Mouse (Mus musculus) neutrophil, adult 5-6 weeks (primary cell): ENCODE results near the gene Gm20388. TPM values are rescaled to one million over a fixed set of nuclear protein-coding genes. Genes with fewer than 3 reads are reported as not detected.
"Not testable (repeated sequence)": the region's sequence is repeated elsewhere in the genome, so short reads cannot be mapped to it uniquely, and the experiment has no call there.

ENCODE experiments used
- ATAC-seq: fragments of 151-379, 151-347 bp; 2 replicates; pipeline ENCODE4 v1.8.0; 2017; ENCODE audit warnings: mild to moderate bottlenecking, moderate TSS enrichment; ENCODE audit not compliant: insufficient number of reproducible peaks, poor library complexity, low FRiP score, severe bottlenecking; ENCODE audit errors: extremely low read depth
- total RNA-seq: library from RNA; stranded (forward); fragments of 200-1000 nt; gene quantifications from 2 replicates; pipeline ENCODE4 v1.2.3, GENCODE M21; 2017

Gene Gm20388
- total RNA-seq, 1 experiment from 2014 or later: 10.8 TPM

DNA sequence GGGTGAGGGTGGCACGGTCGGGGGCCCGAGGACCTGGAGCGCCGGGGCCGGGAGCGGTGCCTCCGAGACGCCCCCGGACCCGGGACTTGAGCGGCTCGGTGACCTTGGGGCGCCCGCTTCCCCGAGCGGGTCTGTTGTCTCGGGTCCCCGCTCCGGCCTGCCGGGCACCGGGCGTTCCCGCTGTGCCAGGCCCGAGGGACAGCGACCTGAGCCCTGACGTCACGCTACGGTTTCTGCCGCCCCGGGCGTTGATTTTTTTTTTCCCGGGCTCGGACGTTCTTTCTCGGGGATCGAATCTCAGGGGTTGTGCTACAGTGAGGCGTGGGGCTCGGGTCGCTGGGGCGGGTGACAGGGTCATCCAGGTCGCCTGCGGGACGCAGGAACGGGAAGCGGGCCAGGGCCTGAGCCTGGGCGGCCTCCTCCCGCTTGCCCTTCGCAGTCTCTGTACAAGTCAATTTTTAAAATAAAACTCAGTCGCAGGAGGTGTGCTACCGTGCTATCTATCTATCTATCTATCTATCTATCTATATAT lies 757.8 kb downstream of the Gm20388 start, which contains the start of gene Emc8:
Gene Emc8, minus strand, starts transcription at position 200 of the 532 bp plus-strand sequence.
- ATAC-seq: no peak

- ATAC-seq: no peak
Measured at GRCm38 (mm10) chr8:120671775-120672174, 761.1 kb downstream of the Gm20388 start.

- ATAC-seq: no peak
Measured at GRCm38 (mm10) chr8:120672626-120673229, 762.1 kb downstream of the Gm20388 start.

- no peak for ATAC-seq
Measured at GRCm38 (mm10) chr8:120673298-120673697, 762.7 kb downstream of the Gm20388 start.

DNA sequence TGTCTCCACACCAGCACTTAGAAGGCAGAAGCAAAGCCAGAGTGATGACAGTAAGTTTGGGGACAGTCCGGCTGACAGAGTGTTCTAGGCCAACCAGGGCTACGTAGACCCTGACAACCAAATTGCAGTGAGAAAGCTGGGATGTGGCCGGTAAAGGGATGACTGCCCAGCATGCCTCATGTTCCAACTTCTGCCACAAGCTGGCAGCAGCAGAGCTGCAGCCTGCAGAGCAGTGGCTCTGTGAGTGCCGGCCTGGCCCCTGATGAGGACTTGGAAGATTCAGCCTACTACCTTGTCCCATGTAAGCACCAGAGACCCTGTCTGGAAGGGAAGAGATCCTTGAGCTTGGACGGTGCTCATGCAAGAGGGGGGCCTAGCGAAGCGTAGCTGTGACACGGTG lies 765.1 kb downstream of the Gm20388 start:
- no peak for ATAC-seq

DNA sequence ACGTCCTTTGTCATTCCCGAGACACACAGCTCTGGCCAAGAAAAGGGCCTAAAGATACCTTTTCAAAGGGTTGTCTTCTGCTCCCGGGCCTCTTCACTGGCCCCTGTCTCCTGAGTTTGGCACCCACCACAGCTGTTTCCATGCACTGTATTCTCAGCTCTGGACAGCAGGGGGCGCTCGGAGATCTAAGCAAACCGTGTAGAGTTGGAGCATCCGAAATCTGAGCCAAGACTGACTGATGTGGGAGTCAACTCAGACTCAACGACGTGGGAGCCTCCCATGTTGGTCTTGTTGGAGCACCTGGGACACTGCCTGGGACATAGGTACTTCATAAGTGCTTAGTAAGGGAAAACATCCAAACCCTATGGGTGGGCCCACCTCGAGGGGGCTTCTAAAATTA lies 767.8 kb downstream of the Gm20388 start:
- ATAC-seq: peak; percentile 71; the same call in 1 of the 2 replicates

DNA sequence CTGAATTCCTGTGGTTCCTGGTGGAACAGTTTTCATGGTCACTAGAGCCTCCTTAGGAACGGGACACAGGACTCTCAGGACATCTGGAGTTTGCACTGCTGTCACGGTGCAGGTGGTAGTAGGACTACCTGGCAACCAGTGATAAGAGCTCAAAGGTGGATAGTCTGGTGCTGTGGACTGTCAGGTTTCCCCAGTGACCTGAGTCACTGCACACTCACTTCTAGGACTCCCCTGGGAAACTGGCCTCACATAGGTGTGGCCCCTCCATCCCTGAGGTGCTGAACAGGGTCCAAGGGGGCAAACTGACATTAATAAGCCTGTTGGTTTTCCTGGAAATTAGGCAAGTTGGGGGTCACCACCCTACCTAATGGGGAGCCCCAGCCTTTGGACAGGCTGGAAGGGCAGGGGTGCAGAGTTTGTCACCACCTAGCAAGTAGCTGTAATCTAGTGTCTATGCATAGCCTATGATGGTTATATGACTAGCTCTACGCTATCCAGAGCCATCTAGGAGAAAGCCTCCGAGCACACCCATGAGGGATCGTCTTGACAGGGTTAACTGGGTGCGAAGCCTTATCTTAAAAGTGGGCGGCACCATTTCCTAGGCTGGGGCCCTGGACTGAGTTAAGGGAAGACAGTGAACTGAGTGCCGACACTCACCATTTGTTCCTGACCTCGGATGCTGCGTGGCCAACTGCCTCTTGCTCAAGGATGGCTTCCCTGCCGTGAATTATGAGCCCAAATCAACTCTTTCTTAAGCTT lies 769.2 kb downstream of the Gm20388 start:
- ATAC-seq: no peak

DNA sequence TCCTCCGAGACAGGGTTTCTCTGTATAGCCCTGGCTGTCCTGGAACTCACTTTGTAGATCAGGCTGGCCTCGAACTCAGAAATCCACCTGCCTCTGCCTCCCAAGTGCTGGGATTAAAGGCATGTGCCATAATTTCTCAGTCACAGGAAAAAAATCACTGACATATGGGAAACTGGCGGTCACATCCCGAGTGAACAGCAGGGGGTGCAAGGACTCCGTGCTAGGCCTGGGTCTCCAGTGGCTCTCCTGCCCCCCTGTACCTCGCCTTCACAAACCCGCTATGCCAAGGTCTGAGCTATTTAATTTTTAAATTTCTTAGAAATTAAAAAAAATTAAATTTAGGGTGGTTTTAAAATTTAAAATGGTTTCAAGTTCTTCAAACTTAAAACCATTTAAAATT lies 769.8 kb downstream of the Gm20388 start:
- ATAC-seq: not testable (repeated sequence)

- no peak for ATAC-seq
Measured at GRCm38 (mm10) chr8:120681113-120681512, 770.5 kb downstream of the Gm20388 start.

DNA sequence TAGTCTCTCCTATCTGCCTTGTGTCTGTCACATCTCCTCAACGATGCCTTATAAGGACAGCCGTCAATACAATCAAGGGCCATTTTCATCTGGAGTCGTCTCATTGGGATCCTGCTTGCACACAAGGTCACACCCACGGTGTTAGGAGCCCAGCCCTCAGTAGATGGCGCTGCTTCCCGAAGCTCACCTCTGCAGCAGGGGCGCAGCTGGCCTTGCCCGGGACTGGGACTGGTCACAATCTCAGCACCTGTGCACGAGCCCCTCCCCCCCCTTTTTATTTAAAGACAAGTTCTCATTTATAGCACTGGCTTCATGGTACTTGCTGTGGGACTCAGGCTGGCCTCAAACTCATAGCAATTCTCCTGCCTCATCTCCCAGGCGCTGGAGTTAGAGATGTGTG lies 773.0 kb downstream of the Gm20388 start:
- peak; percentile 77 for ATAC-seq

GRCm38 (mm10) chr8:120684082-120684481 lies 773.4 kb downstream of the Gm20388 start:
- ATAC-seq: no peak

DNA sequence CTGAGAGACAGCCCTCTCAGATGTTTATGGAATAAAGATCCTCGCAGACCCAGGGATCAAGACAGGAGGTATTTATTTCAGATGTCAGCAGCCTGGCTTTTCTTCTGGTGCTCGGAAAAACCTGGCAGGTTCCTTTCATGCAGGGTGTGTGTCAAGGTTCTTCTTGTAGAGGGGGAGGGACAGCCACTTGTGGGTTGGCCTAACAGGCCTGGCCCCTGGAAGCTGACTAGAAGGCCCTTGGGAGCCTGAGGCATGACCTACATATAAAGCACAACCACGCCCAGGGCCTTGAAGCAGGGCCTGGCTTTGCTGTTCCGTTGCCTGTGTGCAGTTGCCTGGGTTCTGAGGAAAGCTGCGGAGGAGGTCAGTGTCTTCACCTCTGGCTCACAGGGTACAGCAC lies 774.5 kb downstream of the Gm20388 start:
- ATAC-seq: no peak

DNA sequence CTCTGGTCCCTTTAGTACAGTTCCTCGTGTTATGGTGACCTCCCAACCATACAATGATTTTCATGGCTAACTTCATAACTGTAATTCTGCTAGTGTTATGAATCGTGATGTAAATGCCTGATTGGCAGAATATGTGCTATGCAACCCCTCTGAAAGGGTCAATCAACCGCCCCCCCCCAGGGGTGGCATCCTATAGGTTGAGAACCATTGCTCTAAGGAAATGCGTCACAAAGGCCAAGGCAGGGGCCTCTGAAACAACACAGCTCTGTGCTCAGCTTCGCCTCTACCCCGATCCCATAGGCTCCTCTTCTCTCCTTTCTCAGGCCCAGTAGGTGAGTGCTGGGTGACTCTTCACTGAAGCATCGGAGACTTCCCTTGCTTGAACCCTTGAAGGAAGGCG lies 775.0 kb downstream of the Gm20388 start:
- no peak for ATAC-seq

DNA sequence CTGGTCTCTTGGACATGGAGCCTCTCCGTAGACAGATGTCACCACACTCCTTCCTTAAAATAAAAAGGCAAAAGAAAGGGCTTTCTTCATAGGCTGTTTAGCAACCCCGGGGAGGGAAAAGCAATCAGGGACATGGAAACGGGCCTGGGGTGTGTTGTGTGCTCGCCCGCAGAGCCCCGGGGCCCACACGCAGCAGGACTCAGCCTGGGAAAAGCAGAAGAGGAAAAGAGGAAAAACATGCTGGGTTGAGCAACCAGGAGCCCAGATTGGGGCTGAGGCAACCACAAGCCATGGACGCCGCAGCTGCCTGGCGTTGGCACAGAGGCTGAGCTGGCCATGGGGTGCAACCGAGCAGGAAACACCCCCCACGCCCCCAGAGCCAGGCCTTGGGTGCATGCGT lies 775.4 kb downstream of the Gm20388 start:
- ATAC-seq: no peak

DNA sequence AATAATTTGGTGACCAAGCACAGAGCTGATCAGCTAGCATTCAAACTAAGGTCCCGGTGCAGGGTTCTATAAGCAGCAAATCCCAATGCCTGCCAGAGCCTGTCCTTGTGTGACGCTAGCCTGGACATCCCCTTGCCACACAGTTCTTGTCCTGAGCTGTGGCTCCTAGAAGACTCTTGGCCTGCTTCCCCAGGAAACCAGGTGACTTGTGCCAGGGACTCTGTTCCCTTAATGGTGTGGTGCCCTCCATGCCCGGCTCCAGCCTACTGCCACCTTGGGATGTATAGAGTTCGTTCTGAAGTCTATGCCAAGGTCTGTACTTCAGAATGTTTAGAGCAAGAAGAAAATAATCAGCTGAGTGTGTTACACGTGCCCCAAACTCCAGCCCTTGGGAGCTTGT lies 775.9 kb downstream of the Gm20388 start:
- ATAC-seq: no peak

GRCm38 (mm10) chr8:120687786-120688185 lies 777.1 kb downstream of the Gm20388 start:
- ATAC-seq: no peak

GRCm38 (mm10) chr8:120688511-120688910 lies 777.9 kb downstream of the Gm20388 start:
- ATAC-seq: no peak

GRCm38 (mm10) chr8:120692934-120693333 lies 782.3 kb downstream of the Gm20388 start:
- ATAC-seq: no peak

DNA sequence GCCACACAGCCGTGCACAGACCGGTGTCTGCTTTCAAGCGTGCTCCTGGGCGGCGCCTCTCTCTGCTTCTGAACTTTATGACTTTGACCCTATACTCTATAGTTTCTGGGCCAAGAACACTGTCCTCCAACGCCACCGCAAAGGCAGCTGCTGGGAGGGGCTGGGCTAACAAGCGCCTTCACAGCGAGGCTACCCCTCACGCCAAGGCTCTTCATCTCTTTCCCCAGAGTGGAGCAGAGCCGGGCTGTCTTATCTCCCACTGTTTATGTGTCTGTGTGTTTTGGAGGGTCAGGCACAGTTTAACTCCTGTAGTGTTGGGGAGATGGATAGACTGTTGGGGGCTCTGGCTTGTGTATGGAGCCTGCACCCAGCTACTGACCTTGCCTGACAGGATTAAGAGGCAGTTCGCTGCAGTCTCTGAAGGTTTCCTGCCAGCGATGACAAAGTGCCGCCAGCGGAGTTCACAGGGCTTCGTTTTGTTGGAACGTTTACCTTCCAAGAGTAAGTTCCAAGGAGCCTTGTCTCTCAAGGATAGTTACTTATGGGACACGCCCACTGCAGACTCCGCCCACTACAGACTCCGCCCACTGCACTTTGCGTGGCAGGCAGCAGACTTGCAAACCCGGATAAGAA lies 783.3 kb downstream of the Gm20388 start:
- ATAC-seq: no peak
